Mouse (Mus musculus) E14TG2a.4 (cell line): ENCODE measurements around the gene Morn4.

Source experiments
- CTCF ChIP-seq: conservative IDR thresholded peaks from 2 replicates; pipeline ENCODE4 v1.5.1; 2014; ENCODE audit warnings: low read length
- NANOG ChIP-seq: IDR thresholded peaks from 2 replicates; pipeline ENCODE4 v1.6.1; 2014; ENCODE audit warnings: borderline replicate concordance, low read length, mixed read lengths

GRCm38 (mm10) chr19:42089103-42089747 lies 3.1 kb upstream of the Morn4 start:
- TF ChIP-seq CTCF (no peak), NANOG (no peak)
